ENCODE assay signal across 8 mouse cellular contexts in genomic region chr11:80089817-80090214, GRCm38 (mm10). TPM values are rescaled to one million over a fixed set of nuclear protein-coding genes. Genes with fewer than 3 reads are reported as not detected.
DNase-seq lines count a peak whose midpoint lies in the region; ATAC-seq and TF ChIP-seq lines count a peak whose summit lies in the region.

No protein-coding gene starts in this region.

- H3K9me3 ChIP-seq in limb, embryonic 14.5 days (ENCODE audit: control insufficient read depth, low read length), result no peaks in the 10 kb centered on the region
- no peaks in the 10 kb centered on the region for H3K9me3 ChIP-seq in stomach, embryonic 15.5 days

- no peak for TF ChIP-seq POLR2A in cerebellum, adult 2 months (IDR thresholded peaks at IDR 0.05; ENCODE audit: borderline replicate concordance, insufficient read depth, low read length)
- TF ChIP-seq POLR2A in spleen, adult 2 months (IDR thresholded peaks at IDR 0.05; ENCODE audit: low read depth, low read length), result no peak
- TF ChIP-seq POLR2A in limb, embryonic 14.5 days (IDR thresholded peaks at IDR 0.05; ENCODE audit: borderline replicate concordance, extremely low read depth, insufficient read depth, insufficient read length), result no peak

- DNase-seq in cerebellum, adult 2 months, result no peak
- DNase-seq in cerebellum, adult 11-12 months, result no peak
- no peak for DNase-seq in spleen, adult 2 months (ENCODE audit: low read depth in 1 of 2, low spot score in 2 of 2)
- no peak for DNase-seq in spleen, postnatal 14 days (ENCODE audit: low spot score in 2 of 2)
- DNase-seq in limb, embryonic 14.5 days (ENCODE audit: low spot score), result no peak
- no peak for DNase-seq in layer of hippocampus, adult 9-11 months
- DNase-seq in thymus, postnatal 10 days (ENCODE audit: low spot score in 2 of 2), result no peak

- WGBS in cerebellum, adult 2 months, result under 1% methylated on average over 14 of the region's 14 CpGs
- WGBS in spleen, adult 2 months, result under 1% methylated on average over 14 of the region's 14 CpGs
- WGBS in limb, embryonic 14.5 days, result 4% methylated on average over 14 of the region's 14 CpGs
- WGBS in stomach, embryonic 15.5 days, result under 1% methylated on average over 14 of the region's 14 CpGs

- no peak overlapping the region for H3K27ac ChIP-seq in cerebellum, adult 2 months (ENCODE audit: insufficient read depth, low read length)
- no peak overlapping the region for H3K27ac ChIP-seq in spleen, adult 2 months (ENCODE audit: insufficient read depth, low read length)
- H3K27ac ChIP-seq in limb, embryonic 14.5 days (replicated peaks; ENCODE audit: low read depth, low read length), result no peak overlapping the region
- no peak overlapping the region for H3K27ac ChIP-seq in stomach, embryonic 15.5 days

- no peaks in the 10 kb centered on the region; the same call in 1 of the 2 replicates for H3K4me1 ChIP-seq in cerebellum, adult 2 months (ENCODE audit: control insufficient read depth, insufficient read depth, low read length)
- peaks cover 6% of the 10 kb centered on the region; the same call in 1 of the 2 replicates for H3K4me1 ChIP-seq in spleen, adult 2 months (ENCODE audit: control insufficient read depth, insufficient read depth, insufficient read length)
- 0 out of 2 replicates have a peak, but pooled peaks cover 5% of the 10 kb centered on the region for H3K4me1 ChIP-seq in limb, embryonic 14.5 days (ENCODE audit: control insufficient read depth, insufficient read depth, low read length)
- H3K4me1 ChIP-seq in stomach, embryonic 15.5 days, result no peaks in the 10 kb centered on the region

- peak overlapping the region; percentile 53 for H3K4me2 ChIP-seq in limb, embryonic 14.5 days (replicated peaks; ENCODE audit: low read depth, low read length, severe bottlenecking)
- H3K4me2 ChIP-seq in stomach, embryonic 15.5 days, result peak overlapping the region; percentile 79

- H3K27me3 ChIP-seq in cerebellum, adult 2 months (ENCODE audit: control insufficient read depth, insufficient read depth, low read length), result no peaks in the 10 kb centered on the region
- no peaks in the 10 kb centered on the region for H3K27me3 ChIP-seq in spleen, adult 2 months (ENCODE audit: control insufficient read depth, insufficient read depth, low read length)
- H3K27me3 ChIP-seq in limb, embryonic 14.5 days (ENCODE audit: control insufficient read depth, insufficient read depth, low read length), result no peaks in the 10 kb centered on the region
- no peaks in the 10 kb centered on the region for H3K27me3 ChIP-seq in stomach, embryonic 15.5 days (replicated peaks)

- H3K36me3 ChIP-seq in spleen, adult 2 months (ENCODE audit: control insufficient read depth, insufficient read depth, low read length), result no peaks in the 10 kb centered on the region
- H3K36me3 ChIP-seq in limb, embryonic 14.5 days (ENCODE audit: control insufficient read depth, insufficient read depth, low read length), result 0 out of 2 replicates have a peak, but pooled peaks cover 1% of the 10 kb centered on the region
- H3K36me3 ChIP-seq in stomach, embryonic 15.5 days, result no peaks in the 10 kb centered on the region

- H3K4me3 ChIP-seq in cerebellum, adult 2 months (replicated peaks; ENCODE audit: insufficient read depth, low read depth, low read length), result peak overlapping the region; percentile 75
- H3K4me3 ChIP-seq in spleen, adult 2 months (ENCODE audit: extremely low read depth, insufficient read depth, insufficient read length), result peak overlapping the region; percentile 89
- peak overlapping the region; percentile 80 for H3K4me3 ChIP-seq in limb, embryonic 14.5 days (replicated peaks; ENCODE audit: low read length)
- H3K4me3 ChIP-seq in stomach, embryonic 15.5 days (replicated peaks), result peak overlapping the region; percentile 92

- H3K9ac ChIP-seq in limb, embryonic 14.5 days (ENCODE audit: low read depth, low read length, severe bottlenecking), result peak overlapping the region; percentile 82
- peak overlapping the region; percentile 93 for H3K9ac ChIP-seq in stomach, embryonic 15.5 days

- ATAC-seq in limb, embryonic 14.5 days (ENCODE audit: low FRiP score, low read depth), result 0 out of 2 replicates have a peak, but pooled peaks have one; percentile 4
- ATAC-seq in stomach, embryonic 15.5 days (ENCODE audit: insufficient read depth, low FRiP score, low read depth), result no peak

- no peak for TF ChIP-seq CTCF in cerebellum, adult 2 months (IDR thresholded peaks at IDR 0.05; ENCODE audit: borderline replicate concordance, insufficient read depth, low read depth, low read length)
- TF ChIP-seq CTCF in spleen, adult 2 months (IDR thresholded peaks at IDR 0.05; ENCODE audit: extremely low read depth, insufficient read depth, insufficient read length, insufficient replicate concordance), result no peak

RNA-seq across cellular contexts. Expression of gene Atad5, which starts 0.6 kb away (rescaled TPM):
- 3.7 and 4.3 TPM in 2 replicates for polyA plus RNA-seq in cerebellum, adult 2 months (2012; rRNA removed)
- 0.60 and 0.62 TPM in 2 replicates for polyA plus RNA-seq in spleen, adult 2 months (2012; rRNA removed)
- polyA plus RNA-seq in limb, embryonic 14.5 days (2012; rRNA removed), result 13.1 and 13.8 TPM in 2 replicates
- 11.1 and 12.4 TPM in 2 replicates for polyA plus RNA-seq in limb, embryonic 14.5 days (2014; fragmentation: Nextera tagmentation; extraction: Ambion mirVana)
- 9.3 and 9.6 TPM in 2 replicates for polyA plus RNA-seq in stomach, embryonic 15.5 days (2015; fragmentation: Nextera tagmentation; extraction: Ambion mirVana)

RNA-seq across cellular contexts. Expression of gene Crlf3, which starts 9.0 kb away (rescaled TPM):
- polyA plus RNA-seq in cerebellum, adult 2 months (2012; rRNA removed), result 26.2 and 27.0 TPM in 2 replicates
- 49.7 and 52.2 TPM in 2 replicates for polyA plus RNA-seq in spleen, adult 2 months (2012; rRNA removed)
- polyA plus RNA-seq in limb, embryonic 14.5 days (2012; rRNA removed), result 33.4 and 34.9 TPM in 2 replicates
- polyA plus RNA-seq in limb, embryonic 14.5 days (2014; fragmentation: Nextera tagmentation; extraction: Ambion mirVana), result 44.1 and 45.6 TPM in 2 replicates
- 31.0 and 39.5 TPM in 2 replicates for polyA plus RNA-seq in stomach, embryonic 15.5 days (2015; fragmentation: Nextera tagmentation; extraction: Ambion mirVana)

RNA-seq across cellular contexts. Expression of gene Tefm, which starts 52.2 kb away (rescaled TPM):
- polyA plus RNA-seq in cerebellum, adult 2 months (2012; rRNA removed), result 8.1 and 9.8 TPM in 2 replicates
- 1.9 and 2.2 TPM in 2 replicates for polyA plus RNA-seq in spleen, adult 2 months (2012; rRNA removed)
- polyA plus RNA-seq in limb, embryonic 14.5 days (2012; rRNA removed), result 17.2 and 19.2 TPM in 2 replicates
- polyA plus RNA-seq in limb, embryonic 14.5 days (2014; fragmentation: Nextera tagmentation; extraction: Ambion mirVana), result 23.8 and 24.3 TPM in 2 replicates
- 26.5 and 27.8 TPM in 2 replicates for polyA plus RNA-seq in stomach, embryonic 15.5 days (2015; fragmentation: Nextera tagmentation; extraction: Ambion mirVana)
